Mouse (Mus musculus) ES-E14 (cell line): ENCODE results near the gene Spryd7. TPM values are rescaled to one million over a fixed set of nuclear protein-coding genes. Genes with fewer than 3 reads are reported as not detected.
"Not testable (repeated sequence)": the region's sequence is repeated elsewhere in the genome, so short reads cannot be mapped to it uniquely, and the experiment has no call there.

Experiments used
- DNase-seq: peaks from one replicate; pipeline ENCODE4 v3.0.0-alpha.2; 2013; ENCODE audit warnings: low read depth, low spot score
- H3K27ac ChIP-seq: 2 replicates; pipeline ENCODE4 v1.5.1; 2012; ENCODE audit warnings: low read depth, mild to moderate bottlenecking, low read length, moderate library complexity, mixed read lengths; ENCODE audit not compliant: poor library complexity, insufficient read depth, severe bottlenecking
- H3K36me3 ChIP-seq: 2 replicates; pipeline ENCODE4 v1.6.1; 2012; ENCODE audit warnings: mild to moderate bottlenecking, low read length, moderate library complexity, mixed read lengths; ENCODE audit not compliant: control insufficient read depth, poor library complexity, insufficient read depth, severe bottlenecking
- H3K4me1 ChIP-seq, 2 experiments: fragments of 150-350 bp in 1 of 2; sonication (generic) in 1 of 2; 2 replicates each; pipeline ENCODE4 v1.6.1; 2012; ENCODE audit warnings: low read length in 2 of 2, mild to moderate bottlenecking in 1 of 2, mixed read lengths in 1 of 2; ENCODE audit not compliant: control insufficient read depth in 2 of 2, insufficient read depth in 2 of 2, poor library complexity in 1 of 2
- H3K4me3 ChIP-seq, 2 experiments: fragments of 150-350 bp in 1 of 2; sonication (generic) in 1 of 2; 2 replicates each; pipeline ENCODE4 v1.5.1; 2012; ENCODE audit warnings: low read length in 2 of 2, low read depth in 1 of 2, mild to moderate bottlenecking in 1 of 2, mixed read lengths in 1 of 2; ENCODE audit not compliant: insufficient read depth in 1 of 2, poor library complexity in 1 of 2, severe bottlenecking in 1 of 2
- H3K9ac ChIP-seq: 2 replicates; pipeline ENCODE4 v1.6.1; 2012; ENCODE audit warnings: low read depth, mild to moderate bottlenecking, low read length, mixed read lengths; ENCODE audit not compliant: poor library complexity, insufficient read depth, severe bottlenecking
- H3K9me3 ChIP-seq: fragments of 150-350 bp; sonication (generic); 2 replicates; pipeline ENCODE4 v1.6.1; 2012; ENCODE audit warnings: low read depth, mild to moderate bottlenecking, low read length; ENCODE audit not compliant: control insufficient read depth, insufficient read depth
- CHD2 ChIP-seq: IDR thresholded peaks from 2 replicates; pipeline ENCODE4 v1.6.1; 2014; ENCODE audit warnings: mild to moderate bottlenecking, low read depth, low read length, inconsistent platforms
- HCFC1 ChIP-seq: IDR thresholded peaks from 2 replicates; pipeline ENCODE4 v1.6.1; 2012; ENCODE audit warnings: low read length, inconsistent platforms, borderline replicate concordance; ENCODE audit not compliant: insufficient read depth
- MAFK ChIP-seq: IDR thresholded peaks from 2 replicates; pipeline ENCODE4 v1.6.1; 2014; ENCODE audit warnings: mild to moderate bottlenecking, low read depth, low read length, inconsistent platforms; ENCODE audit not compliant: insufficient read depth
- ZC3H11A ChIP-seq: IDR thresholded peaks from 2 replicates; pipeline ENCODE4 v1.6.1; 2012; ENCODE audit warnings: low read depth, mild to moderate bottlenecking, inconsistent platforms, low read length, borderline replicate concordance
- ZNF384 ChIP-seq: IDR thresholded peaks from 2 replicates; pipeline ENCODE4 v1.6.1; 2012; ENCODE audit warnings: low read depth, low read length, inconsistent platforms
- in situ Hi-C, 2 experiments: fragments of 600-800 bp; cut with MboI; formaldehyde crosslinking; loops; one replicate each; pipeline ENCODE4 v1.15.1; 2025; ENCODE audit warnings: low sequenced_read_pairs in 2 of 2, inconsistent platforms in 1 of 2; ENCODE audit not compliant: unreplicated experiment in 2 of 2
- total RNA-seq: library from RNA; depleted of rRNA; stranded (reverse); fragments of 300-350 nt; gene quantifications from 2 replicates; pipeline ENCODE4 v1.2.3, GENCODE M21; 2012

Gene Spryd7
- total RNA-seq, 1 experiment = 5.1 TPM

DNA sequence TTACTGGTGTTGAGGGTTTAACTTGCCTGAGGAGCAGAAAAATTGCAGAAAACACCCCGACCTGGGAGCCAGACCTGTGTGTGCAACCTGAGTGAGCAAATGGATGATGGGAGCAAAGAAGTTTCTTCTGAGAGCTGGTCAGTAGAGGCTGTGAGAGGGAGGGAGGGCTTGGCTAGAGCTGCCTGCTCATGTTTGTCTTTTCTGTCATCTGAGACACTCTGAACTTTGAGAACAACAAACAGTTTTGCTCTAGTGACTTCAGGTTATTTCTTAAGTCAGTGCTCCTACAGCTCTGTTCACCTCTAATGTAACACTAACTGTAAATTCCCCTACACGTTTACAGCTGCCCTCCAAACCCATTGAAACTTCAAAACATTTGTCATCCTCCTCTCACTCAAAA is 12.7 kb upstream of the Spryd7 start:
- no peak overlapping the region for H3K9ac ChIP-seq

DNA sequence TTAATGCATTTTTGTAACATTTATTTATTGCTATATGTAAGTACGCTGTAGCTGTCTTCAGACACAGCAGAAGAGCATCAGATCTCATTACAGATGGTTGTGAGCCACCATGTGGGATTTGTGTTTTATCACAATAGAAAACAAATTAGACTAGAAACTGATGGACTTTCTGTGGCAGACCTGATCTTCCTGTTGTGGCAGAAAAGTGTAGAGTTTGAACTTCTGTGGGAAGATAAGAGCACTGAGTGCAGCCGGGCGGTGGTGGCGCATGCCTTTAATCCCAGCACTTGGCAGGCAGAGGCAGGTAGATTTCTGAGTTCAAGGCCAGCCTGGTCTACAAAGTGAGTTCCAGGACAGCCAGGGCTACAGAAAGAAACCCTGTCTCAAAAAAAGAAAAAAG is 9.5 kb upstream of the Spryd7 start:
- H3K36me3 ChIP-seq, H3K4me1 ChIP-seq, H3K4me3 ChIP-seq, H3K27ac ChIP-seq, DNase-seq, H3K9me3 ChIP-seq, in situ Hi-C loops, H3K9ac ChIP-seq: not testable (repeated sequence)

More for the DNA sequence above, 12.7 kb upstream of the Spryd7 start:
- in situ Hi-C loops = no loop called here
- Histone ChIP-seq H3K27ac (no peak overlapping the region), H3K4me3 (no peak overlapping the region), H3K4me1 (no peaks in the 10 kb centered on the region), H3K36me3 (no peaks in the 10 kb centered on the region), H3K9me3 (no peaks in the 10 kb centered on the region)
- DNase-seq = no peak
- no peak for TF ChIP-seq HCFC1
- no peak for TF ChIP-seq ZNF384
- TF ChIP-seq CHD2 = no peak
- TF ChIP-seq MAFK = no peak
- no peak for TF ChIP-seq ZC3H11A

DNA sequence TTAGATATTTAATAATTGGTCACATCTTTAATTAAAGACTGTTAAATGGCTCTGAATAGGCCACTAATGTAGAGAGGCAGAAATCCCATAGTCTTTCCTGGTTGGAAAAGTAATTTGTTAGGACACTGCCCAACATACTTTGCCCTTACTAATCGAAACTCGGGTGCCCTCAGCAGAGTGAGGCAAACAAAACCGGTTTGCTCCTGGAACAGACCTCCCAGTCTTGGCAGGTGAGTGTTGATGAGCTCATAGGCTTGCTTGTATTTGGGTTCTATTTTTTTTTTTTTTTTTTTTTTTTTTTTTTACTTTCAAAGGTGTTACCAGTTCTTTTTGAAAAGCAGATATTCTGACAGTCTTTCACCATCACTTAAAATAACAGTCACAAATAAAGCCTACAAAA is 3.2 kb upstream of the Spryd7 start:
- H3K9me3 ChIP-seq = no peaks in the 10 kb centered on the region
- TF ChIP-seq MAFK = no peak
- no peak for TF ChIP-seq HCFC1
- TF ChIP-seq ZNF384 = 0 out of 2 replicates have a peak, but pooled peaks have one; percentile 19
- no peak overlapping the region for H3K9ac ChIP-seq
- no peak overlapping the region for H3K4me3 ChIP-seq
- no peak for DNase-seq
- in situ Hi-C loops = no loop called here
- H3K4me1 ChIP-seq = peaks cover 2 to 3% of the 10 kb centered on the region in 2 experiments; a peak in 1 of 4 replicates
- no peak overlapping the region for H3K27ac ChIP-seq
- no peaks in the 10 kb centered on the region for H3K36me3 ChIP-seq

DNA sequence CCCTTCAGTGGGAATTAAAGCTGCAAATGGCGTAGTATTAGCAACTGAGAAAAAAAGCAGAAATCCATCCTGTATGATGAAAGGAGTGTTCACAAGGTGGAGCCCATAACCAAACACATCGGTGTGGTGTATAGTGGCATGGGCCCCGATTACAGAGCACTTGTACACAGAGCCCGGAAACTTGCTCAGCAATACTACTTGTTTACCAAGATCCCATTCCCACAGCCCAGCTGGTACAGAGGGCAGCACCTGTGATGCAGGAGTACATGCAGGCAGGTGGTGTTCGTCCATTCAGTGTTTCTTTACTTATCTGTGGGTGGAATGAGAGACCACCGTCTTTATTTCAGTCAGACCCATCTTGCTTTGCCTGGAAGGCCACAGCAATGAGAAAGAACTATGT is 2.2 kb upstream of the Spryd7 start:
- DNase-seq = no peak
- no peak overlapping the region for H3K4me3 ChIP-seq
- H3K36me3 ChIP-seq = 0 out of 2 replicates have a peak, but pooled peaks cover 2% of the 10 kb centered on the region
- in situ Hi-C loops = no loop called here
- no peak for TF ChIP-seq CHD2
- no peaks in the 10 kb centered on the region for H3K9me3 ChIP-seq
- no peak overlapping the region for H3K9ac ChIP-seq
- no peak overlapping the region for H3K27ac ChIP-seq
- peaks cover 2 to 3% of the 10 kb centered on the region in 2 experiments; a peak in 1 of 4 replicates for H3K4me1 ChIP-seq

DNA sequence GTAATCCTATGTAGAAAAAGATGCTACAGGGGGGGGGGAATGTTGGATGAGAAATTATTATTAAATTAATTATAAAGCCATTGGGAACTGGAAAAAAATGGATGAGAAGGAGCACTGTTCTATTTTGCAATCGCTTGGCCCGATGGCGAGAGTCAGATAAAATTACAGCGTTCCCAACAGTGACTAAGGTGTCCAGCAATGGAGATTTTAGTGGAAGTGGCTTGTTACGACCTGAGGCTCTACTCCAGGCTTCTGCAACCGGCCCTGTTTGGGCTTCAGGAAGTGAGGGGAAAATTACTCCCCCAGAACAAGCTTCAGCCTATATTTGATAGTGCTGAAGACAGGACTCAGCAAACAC is 776 bp downstream of the Spryd7 start:
- in situ Hi-C loops = no loop called here
- DNase-seq = no peak
- no peak overlapping the region for H3K27ac ChIP-seq
- H3K4me3 ChIP-seq = peak overlapping the region; percentile 90 to 93
- no peaks in the 10 kb centered on the region for H3K9me3 ChIP-seq
- 0 out of 2 replicates have a peak, but pooled peaks cover 2% of the 10 kb centered on the region for H3K36me3 ChIP-seq
- H3K4me1 ChIP-seq = peaks cover 2 to 3% of the 10 kb centered on the region in 2 experiments; a peak in 1 of 4 replicates
- TF ChIP-seq ZC3H11A = no peak
- TF ChIP-seq ZNF384 = no peak
- TF ChIP-seq HCFC1 = no peak
- no peak for TF ChIP-seq MAFK
- no peak for TF ChIP-seq CHD2
- peak overlapping the region; percentile 82 for H3K9ac ChIP-seq
